Mouse (Mus musculus): ENCODE data around the gene Mgrn1. TPM values are rescaled to one million over a fixed set of nuclear protein-coding genes. Genes with fewer than 3 reads are reported as not detected.

The Mgrn1 gene
- polyA plus RNA-seq, 1 experiment from 2014 or later: 30.4 TPM

- H3K4me2 ChIP-seq (ENCODE audit: low read depth, low read length): no peak overlapping the region
- H3K27me3 ChIP-seq (ENCODE audit: control insufficient read depth, insufficient read depth, low read depth, low read length): no peaks in the 10 kb centered on the region
- no peak overlapping the region for H3K4me3 ChIP-seq (ENCODE audit: low read depth, low read length)
- 32% methylated on average over 4 of the region's 4 CpGs for WGBS (ENCODE audit: insufficient replicate concordance)
- H3K9me3 ChIP-seq (replicated peaks; ENCODE audit: control insufficient read depth, low read length): no peaks in the 10 kb centered on the region
- H3K4me1 ChIP-seq (ENCODE audit: control insufficient read depth, low read depth, low read length): peaks cover 3% of the 10 kb centered on the region; the same call in 1 of the 2 replicates
- H3K36me3 ChIP-seq (ENCODE audit: control insufficient read depth, insufficient read depth): no peaks in the 10 kb centered on the region
- no peak for ATAC-seq (ENCODE audit: low read depth)
- H3K9ac ChIP-seq (ENCODE audit: low read depth, low read length): no peak overlapping the region
- no peak overlapping the region for H3K27ac ChIP-seq (ENCODE audit: low read length)
Measured at GRCm38 (mm10) chr16:4971626-4972025, 85.6 kb downstream of the Mgrn1 start.

GRCm38 (mm10) chr16:4974521-4974920 is 88.5 kb downstream of the Mgrn1 start:
- Histone ChIP-seq H3K4me2 (ENCODE audit: low read depth, low read length) (no peak overlapping the region), H3K9ac (ENCODE audit: low read depth, low read length) (no peak overlapping the region), H3K4me1 (ENCODE audit: control insufficient read depth, low read depth, low read length) (peaks cover 3% of the 10 kb centered on the region; the same call in 1 of the 2 replicates), H3K9me3 (replicated peaks; ENCODE audit: control insufficient read depth, low read length) (no peaks in the 10 kb centered on the region), H3K27ac (ENCODE audit: low read length) (no peak overlapping the region), H3K36me3 (ENCODE audit: control insufficient read depth, insufficient read depth) (no peaks in the 10 kb centered on the region), H3K4me3 (ENCODE audit: low read depth, low read length) (no peak overlapping the region), H3K27me3 (ENCODE audit: control insufficient read depth, insufficient read depth, low read depth, low read length) (no peaks in the 10 kb centered on the region)
- no peak for ATAC-seq (ENCODE audit: low read depth)
- 79% methylated on average over 5 of the region's 5 CpGs for WGBS (ENCODE audit: insufficient replicate concordance)

- Histone ChIP-seq H3K27me3 (ENCODE audit: control insufficient read depth, insufficient read depth, low read depth, low read length) (no peaks in the 10 kb centered on the region), H3K4me3 (ENCODE audit: low read depth, low read length) (no peak overlapping the region), H3K4me1 (ENCODE audit: control insufficient read depth, low read depth, low read length) (peaks cover 3% of the 10 kb centered on the region; the same call in 1 of the 2 replicates), H3K9ac (ENCODE audit: low read depth, low read length) (no peak overlapping the region), H3K4me2 (ENCODE audit: low read depth, low read length) (no peak overlapping the region), H3K27ac (ENCODE audit: low read length) (no peak overlapping the region), H3K9me3 (replicated peaks; ENCODE audit: control insufficient read depth, low read length) (no peaks in the 10 kb centered on the region), H3K36me3 (ENCODE audit: control insufficient read depth, insufficient read depth) (no peaks in the 10 kb centered on the region)
- 54% methylated on average over 2 of the region's 2 CpGs for whole genome bisulfite sequencing (ENCODE audit: insufficient replicate concordance)
- ATAC-seq (ENCODE audit: low read depth): no peak
Measured at GRCm38 (mm10) chr16:4976180-4976579, 90.1 kb downstream of the Mgrn1 start.

- Histone ChIP-seq H3K36me3 (ENCODE audit: control insufficient read depth, insufficient read depth) (no peaks in the 10 kb centered on the region), H3K9me3 (replicated peaks; ENCODE audit: control insufficient read depth, low read length) (no peaks in the 10 kb centered on the region), H3K27ac (ENCODE audit: low read length) (no peak overlapping the region), H3K4me1 (ENCODE audit: control insufficient read depth, low read depth, low read length) (no peaks in the 10 kb centered on the region; the same call in 1 of the 2 replicates), H3K27me3 (ENCODE audit: control insufficient read depth, insufficient read depth, low read depth, low read length) (no peaks in the 10 kb centered on the region), H3K4me3 (ENCODE audit: low read depth, low read length) (no peak overlapping the region), H3K9ac (ENCODE audit: low read depth, low read length) (no peak overlapping the region), H3K4me2 (ENCODE audit: low read depth, low read length) (no peak overlapping the region)
- WGBS (ENCODE audit: insufficient replicate concordance): 35% methylated on average over 5 of the region's 5 CpGs
- ATAC-seq (ENCODE audit: low read depth): peak; percentile 45; the same call in 1 of the 2 replicates
Measured at GRCm38 (mm10) chr16:4978275-4979051, 92.4 kb downstream of the Mgrn1 start.

- no peak overlapping the region for H3K4me3 ChIP-seq (ENCODE audit: low read depth, low read length)
- no peaks in the 10 kb centered on the region for H3K27me3 ChIP-seq (ENCODE audit: control insufficient read depth, insufficient read depth, low read depth, low read length)
- H3K4me1 ChIP-seq (ENCODE audit: control insufficient read depth, low read depth, low read length): no peaks in the 10 kb centered on the region; the same call in 1 of the 2 replicates
- peak; percentile 63 for ATAC-seq (ENCODE audit: low read depth)
- no peaks in the 10 kb centered on the region for H3K9me3 ChIP-seq (replicated peaks; ENCODE audit: control insufficient read depth, low read length)
- H3K4me2 ChIP-seq (ENCODE audit: low read depth, low read length): no peak overlapping the region
- 51% methylated on average over 4 of the region's 4 CpGs for WGBS (ENCODE audit: insufficient replicate concordance)
- no peak overlapping the region for H3K27ac ChIP-seq (ENCODE audit: low read length)
- H3K9ac ChIP-seq (ENCODE audit: low read depth, low read length): no peak overlapping the region
- H3K36me3 ChIP-seq (ENCODE audit: control insufficient read depth, insufficient read depth): no peaks in the 10 kb centered on the region
Measured at GRCm38 (mm10) chr16:4979755-4980380, 93.8 kb downstream of the Mgrn1 start.

GRCm38 (mm10) chr16:4984717-4985116 is 98.7 kb downstream of the Mgrn1 start:
- Histone ChIP-seq H3K4me3 (ENCODE audit: low read depth, low read length) (no peak overlapping the region), H3K4me2 (ENCODE audit: low read depth, low read length) (no peak overlapping the region), H3K27ac (ENCODE audit: low read length) (no peak overlapping the region), H3K36me3 (ENCODE audit: control insufficient read depth, insufficient read depth) (no peaks in the 10 kb centered on the region), H3K9me3 (replicated peaks; ENCODE audit: control insufficient read depth, low read length) (no peaks in the 10 kb centered on the region), H3K9ac (ENCODE audit: low read depth, low read length) (no peak overlapping the region), H3K27me3 (ENCODE audit: control insufficient read depth, insufficient read depth, low read depth, low read length) (no peaks in the 10 kb centered on the region), H3K4me1 (ENCODE audit: control insufficient read depth, low read depth, low read length) (no peaks in the 10 kb centered on the region)
- no peak for ATAC-seq (ENCODE audit: low read depth)
- WGBS (ENCODE audit: insufficient replicate concordance): 78% methylated on average over 12 of the region's 12 CpGs

Other genes with a start within 250 kb of the Mgrn1 start
- 2.0 and 3.0 TPM in 2 replicates for gene Vasn, start 246.3 kb upstream of the Mgrn1 start, polyA plus RNA-seq (2015; fragmentation: Nextera tagmentation; extraction: Ambion mirVana)
- 46.5 and 47.3 TPM in 2 replicates for gene Dnaja3, start 246.3 kb upstream of the Mgrn1 start, polyA plus RNA-seq (2015; fragmentation: Nextera tagmentation; extraction: Ambion mirVana)
- gene Coro7, start 206.5 kb upstream of the Mgrn1 start, polyA plus RNA-seq (2015; fragmentation: Nextera tagmentation; extraction: Ambion mirVana): 10.1 and 13.5 TPM in 2 replicates
- gene Nmral1, start 166.9 kb upstream of the Mgrn1 start, polyA plus RNA-seq (2015; fragmentation: Nextera tagmentation; extraction: Ambion mirVana): 29.1 and 35.1 TPM in 2 replicates
- gene Hmox2, start 159.9 kb upstream of the Mgrn1 start, polyA plus RNA-seq (2015; fragmentation: Nextera tagmentation; extraction: Ambion mirVana): 39.1 and 39.2 TPM in 2 replicates
- gene Cdip1, start 96.0 kb upstream of the Mgrn1 start, polyA plus RNA-seq (2015; fragmentation: Nextera tagmentation; extraction: Ambion mirVana): 23.3 and 27.3 TPM in 2 replicates
- 0.05 TPM in 1 of 2 replicates, not detected in the other for gene 4930562C15Rik, start 50.8 kb upstream of the Mgrn1 start, polyA plus RNA-seq (2015; fragmentation: Nextera tagmentation; extraction: Ambion mirVana)
- gene Ubald1, start 5.9 kb upstream of the Mgrn1 start, polyA plus RNA-seq (2015; fragmentation: Nextera tagmentation; extraction: Ambion mirVana): 10.8 and 13.3 TPM in 2 replicates
- 47.8 and 49.1 TPM in 2 replicates for gene Nudt16l1, start 52.5 kb downstream of the Mgrn1 start, polyA plus RNA-seq (2015; fragmentation: Nextera tagmentation; extraction: Ambion mirVana)
- gene Anks3, start 78.0 kb downstream of the Mgrn1 start, polyA plus RNA-seq (2015; fragmentation: Nextera tagmentation; extraction: Ambion mirVana): 16.5 and 16.7 TPM in 2 replicates
- not detected in 2 replicates for gene Sept12, start 111.6 kb downstream of the Mgrn1 start, polyA plus RNA-seq (2015; fragmentation: Nextera tagmentation; extraction: Ambion mirVana)
- gene Smim22, start 121.0 kb downstream of the Mgrn1 start, polyA plus RNA-seq (2015; fragmentation: Nextera tagmentation; extraction: Ambion mirVana): 9.0 and 9.4 TPM in 2 replicates
- 72.5 and 83.9 TPM in 2 replicates for gene Rogdi, start 127.3 kb downstream of the Mgrn1 start, polyA plus RNA-seq (2015; fragmentation: Nextera tagmentation; extraction: Ambion mirVana)
- 41.9 and 45.1 TPM in 2 replicates for gene Glyr1, start 163.6 kb downstream of the Mgrn1 start, polyA plus RNA-seq (2015; fragmentation: Nextera tagmentation; extraction: Ambion mirVana)
- gene Ubn1, start 163.8 kb downstream of the Mgrn1 start, polyA plus RNA-seq (2015; fragmentation: Nextera tagmentation; extraction: Ambion mirVana): 6.9 and 7.6 TPM in 2 replicates
- gene Ppl, start 246.2 kb downstream of the Mgrn1 start, polyA plus RNA-seq (2015; fragmentation: Nextera tagmentation; extraction: Ambion mirVana): 0.53 and 0.65 TPM in 2 replicates